Mouse (Mus musculus): ENCODE measurements around the gene Kpna2.

- TF ChIP-seq TAL1 (IDR thresholded peaks at IDR 0.05; ENCODE audit: low read length) (no peak), GATA1 (IDR thresholded peaks at IDR 0.05; ENCODE audit: low read length) (no peak)
Measured at GRCm38 (mm10) chr11:107025411-107026321, 26.3 kb upstream of the Kpna2 start, which contains the start of gene 1810010H24Rik.
